Mouse (Mus musculus): ENCODE measurements around the gene Gm7534.

The Gm7534 gene

GRCm38 (mm10) chr4:134202904-134203303, at the start of gene Gm7534:
Gm7534 (minus strand) TSS chr4:134203004.
- no peak for DNase-seq (ENCODE audit: low spot score)

- no peak for DNase-seq (ENCODE audit: low spot score)
Measured at GRCm38 (mm10) chr4:134252131-134252910, 49.5 kb upstream of the Gm7534 start.

GRCm38 (mm10) chr4:134251241-134252130, 48.7 kb upstream of the Gm7534 start:
- DNase-seq (ENCODE audit: low spot score) = peak; percentile 21

- no peak for DNase-seq (ENCODE audit: low spot score)
Measured at GRCm38 (mm10) chr4:134250930-134251240, 48.1 kb upstream of the Gm7534 start.

GRCm38 (mm10) chr4:134250116-134250929, 47.5 kb upstream of the Gm7534 start:
- no peak for DNase-seq (ENCODE audit: low spot score)

DNA sequence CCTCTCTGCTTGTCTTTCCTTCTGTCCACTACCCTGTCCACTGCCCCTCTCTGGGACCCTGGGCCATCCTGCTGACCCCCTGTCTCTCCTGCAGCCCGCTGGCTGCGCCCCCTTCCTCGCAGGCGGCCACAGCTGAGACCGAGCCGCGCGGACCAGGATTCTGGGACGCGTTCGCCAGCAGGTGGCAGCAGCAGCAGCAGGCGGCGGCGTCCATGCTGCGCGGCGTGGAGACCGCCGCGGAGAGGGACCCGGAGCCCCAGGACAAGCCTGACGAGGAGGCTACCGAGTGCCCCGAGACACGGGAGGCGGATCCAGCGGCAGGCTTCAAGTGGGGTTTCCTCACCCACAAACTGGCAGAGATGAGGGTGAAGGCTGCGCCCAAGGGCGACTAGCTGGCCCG, 46.8 kb upstream of the Gm7534 start:
- DNase-seq (ENCODE audit: low spot score) = peak; percentile 80

DNA sequence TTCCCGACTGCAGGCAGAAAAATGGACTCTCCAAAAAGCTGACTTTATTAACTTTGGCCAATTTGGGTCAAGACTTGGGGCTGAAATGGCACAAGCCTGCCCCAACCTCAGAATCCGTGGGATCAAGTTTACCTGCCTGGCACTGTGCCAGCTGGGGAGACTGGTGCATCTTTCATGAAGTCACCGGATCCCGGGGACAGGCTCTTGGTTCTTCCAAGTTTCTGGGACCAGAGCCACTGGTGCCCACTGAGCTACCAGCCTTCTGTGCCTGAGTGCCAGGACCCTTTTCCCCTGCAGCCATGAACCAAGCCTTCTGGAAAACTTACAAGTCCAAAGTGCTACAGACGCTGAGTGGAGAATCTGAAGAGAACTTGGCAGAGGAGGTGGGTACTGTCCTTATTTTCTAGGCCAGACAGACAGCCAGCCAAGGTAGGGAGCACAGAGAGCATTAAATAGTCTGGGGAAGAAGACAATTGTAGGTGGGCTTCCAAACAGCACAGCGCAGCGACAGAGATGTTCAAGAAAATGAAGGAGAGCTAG, 44.0 kb upstream of the Gm7534 start, which contains the start of gene Gm30191:
Gene Gm30191, plus strand, starts transcription at position 217 of the 540 bp plus-strand sequence.
- no peak for DNase-seq (ENCODE audit: low spot score)

GRCm38 (mm10) chr4:134246256-134246655, 43.5 kb upstream of the Gm7534 start:
- DNase-seq (ENCODE audit: low spot score) = no peak

DNA sequence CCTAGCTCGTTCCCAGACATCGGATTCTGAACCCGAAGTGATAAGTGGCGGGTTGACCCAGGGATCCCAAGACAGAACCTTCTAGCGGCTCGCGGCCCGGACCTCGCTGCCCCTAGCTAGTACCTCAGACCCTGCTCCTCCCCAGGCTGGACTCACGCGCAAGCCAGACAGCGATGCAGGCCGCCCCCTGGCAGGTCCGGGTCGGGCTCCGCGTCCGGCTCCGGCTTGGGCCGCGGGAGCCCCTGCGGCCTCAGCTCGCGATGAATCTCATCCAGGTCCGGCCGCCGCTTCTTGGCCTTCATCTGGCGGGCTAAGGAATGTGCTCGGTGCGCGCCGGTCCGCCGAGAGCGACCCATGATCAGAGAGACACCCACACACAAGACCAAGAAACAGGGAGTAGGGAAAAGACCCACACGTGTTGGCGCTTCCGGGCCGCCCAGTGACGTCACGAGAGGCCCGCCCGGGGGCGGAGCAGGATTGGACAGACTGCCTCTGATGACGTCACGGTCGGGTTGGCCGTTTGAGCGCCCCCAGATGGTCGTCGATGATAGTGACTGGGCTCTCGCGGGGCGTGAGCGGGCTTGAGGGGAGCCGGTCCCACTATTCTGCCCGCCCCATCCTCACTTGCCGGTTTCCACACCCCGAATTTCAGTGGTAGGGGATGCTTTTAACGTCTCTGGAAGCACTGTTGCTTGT, 42.5 kb upstream of the Gm7534 start, which contains the start of gene Zfp593:
Gene Zfp593, minus strand, starts transcription at position 445 of the 696 bp plus-strand sequence.
- peak; percentile 99 for DNase-seq (ENCODE audit: low spot score)

- no peak for DNase-seq (ENCODE audit: low spot score)
Measured at GRCm38 (mm10) chr4:134243516-134244250, 40.9 kb upstream of the Gm7534 start, which contains the start of gene E130218I03Rik. E130218I03Rik (plus strand) TSS chr4:134243662.

DNA sequence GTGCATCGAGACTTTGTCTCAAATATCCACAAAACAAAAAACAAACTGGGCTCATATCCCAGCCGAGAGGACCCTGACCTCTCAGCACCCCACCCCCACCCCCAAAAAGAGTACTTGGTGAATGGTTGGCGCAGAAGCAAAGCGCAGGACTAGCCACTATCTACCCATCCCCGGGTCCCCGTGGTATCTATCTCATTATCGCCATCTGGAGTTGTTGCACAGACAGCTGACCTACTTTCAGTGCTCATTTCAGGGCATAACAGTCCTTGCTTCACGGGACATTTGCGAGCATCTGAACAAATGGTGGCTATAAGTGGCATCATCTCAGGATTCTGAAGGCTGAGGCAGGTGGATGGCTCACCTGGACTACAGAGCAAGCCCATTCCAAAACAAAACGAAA, 35.9 kb upstream of the Gm7534 start:
- no peak for DNase-seq (ENCODE audit: low spot score)

GRCm38 (mm10) chr4:134238279-134238651, 35.5 kb upstream of the Gm7534 start, which contains the start of gene Cnksr1:
Cnksr1 (minus strand) TSS chr4:134238399.
- DNase-seq (ENCODE audit: low spot score) = peak; percentile 82

DNA sequence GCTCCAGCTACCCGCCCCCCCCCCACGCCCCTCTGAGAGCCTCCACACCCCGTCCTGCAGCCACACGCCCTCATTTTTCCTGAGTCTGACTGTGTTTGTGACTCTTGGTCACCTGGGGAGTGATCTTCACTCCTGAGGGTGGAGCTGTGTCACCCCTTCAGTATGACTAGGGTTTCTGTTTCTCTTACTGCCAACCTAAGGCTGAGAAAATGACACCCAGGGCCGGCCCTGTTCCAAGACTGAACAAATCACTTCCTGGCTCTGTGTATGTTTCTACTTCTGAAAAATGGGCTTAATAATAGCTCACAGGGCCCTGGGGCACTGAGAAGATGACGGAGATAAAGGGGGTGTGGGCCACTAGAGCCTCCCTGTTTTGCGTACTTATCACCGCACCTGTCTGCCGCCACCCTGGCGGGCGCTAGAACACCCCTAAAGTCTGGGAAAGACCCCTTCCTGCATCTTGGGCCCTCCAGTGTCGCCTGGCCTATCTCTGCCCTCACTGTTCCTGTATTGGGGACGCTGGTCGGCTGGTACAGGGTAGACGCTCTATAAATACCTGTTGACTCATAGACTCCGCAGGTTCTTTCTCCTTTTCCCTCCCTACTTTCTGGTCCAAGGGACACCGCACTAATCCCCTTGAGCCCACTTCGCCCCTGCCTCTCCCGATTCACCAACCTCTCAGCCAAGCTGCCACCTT, 34.9 kb upstream of the Gm7534 start:
- no peak for DNase-seq (ENCODE audit: low spot score)

- DNase-seq (ENCODE audit: low spot score) = no peak
Measured at GRCm38 (mm10) chr4:134234876-134235275, 32.1 kb upstream of the Gm7534 start.

- DNase-seq (ENCODE audit: low spot score) = no peak
Measured at GRCm38 (mm10) chr4:134230431-134230830, 27.6 kb upstream of the Gm7534 start.

DNA sequence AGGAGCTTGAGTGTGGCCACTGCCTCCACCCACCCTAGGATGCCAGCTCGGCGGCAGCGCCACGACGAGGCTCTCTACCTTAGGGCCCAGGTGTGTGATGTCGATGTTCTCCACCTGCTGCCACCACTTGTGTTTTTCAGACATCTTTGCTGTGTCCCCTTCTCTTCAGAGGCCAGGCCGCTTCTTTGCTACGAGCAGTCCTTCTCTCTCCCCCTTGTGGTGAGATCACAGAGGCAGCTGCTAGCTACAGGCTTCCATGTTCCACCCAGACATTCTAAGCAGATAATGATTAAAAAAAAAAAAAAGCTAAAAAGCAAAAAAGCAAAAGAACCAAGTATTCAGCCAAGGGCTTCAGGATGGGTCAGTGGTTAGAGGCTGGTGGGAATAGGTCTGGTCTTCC, 24.4 kb upstream of the Gm7534 start, which contains the start of gene Catsper4:
Gene Catsper4, minus strand, starts transcription at position 190 of the 400 bp plus-strand sequence.
- no peak for DNase-seq (ENCODE audit: low spot score)

DNA sequence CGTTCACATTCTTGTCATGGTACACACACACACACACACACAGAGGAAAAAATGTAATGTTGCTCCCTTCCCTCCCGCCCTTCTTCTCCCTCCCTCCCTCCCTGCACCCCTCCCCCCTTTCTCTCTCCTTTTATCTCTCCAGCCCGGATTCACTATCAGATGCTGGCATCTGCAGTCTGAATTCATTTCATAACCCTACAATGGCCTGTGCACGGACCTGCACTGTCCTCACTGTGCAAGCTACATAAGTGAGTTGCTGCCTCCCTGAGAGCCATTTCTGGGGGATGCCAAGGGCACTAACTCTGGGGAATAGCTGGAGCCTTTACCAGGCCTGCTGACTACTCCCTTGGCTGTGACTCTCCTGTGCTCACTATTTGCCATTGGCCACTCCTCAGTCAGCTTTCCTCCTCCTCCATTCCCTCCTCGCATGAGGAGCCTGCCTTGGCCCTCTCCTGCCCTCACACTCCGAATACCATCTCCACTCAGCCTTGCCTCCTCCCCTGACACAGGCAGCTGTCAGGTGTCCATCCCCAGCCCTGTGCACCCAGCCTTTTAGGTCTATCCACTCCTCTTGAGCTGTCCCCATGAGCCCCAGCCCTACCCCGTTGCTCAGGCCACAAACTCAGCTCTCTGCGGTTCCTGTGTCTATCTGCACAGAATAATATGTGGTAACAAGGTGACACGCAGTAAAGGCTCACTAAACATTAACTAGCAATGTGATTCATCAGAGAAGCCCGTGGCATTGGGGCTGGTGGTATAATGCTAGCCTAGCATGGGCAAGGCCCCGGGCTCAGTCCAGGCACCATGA, 20.2 kb upstream of the Gm7534 start:
- DNase-seq (ENCODE audit: low spot score) = no peak

- DNase-seq (ENCODE audit: low spot score) = no peak
Measured at GRCm38 (mm10) chr4:134206488-134207053, 3.8 kb upstream of the Gm7534 start.

All from urinary bladder, postnatal 25 days (tissue).